Mouse (Mus musculus) cerebellum, adult 9-11 months (tissue): ENCODE measurements around the gene R3hdm2.
A peak's percentile ranks its signal among the peaks of the same experiment; 100 is the strongest.

Source experiments
- DNase-seq: peaks from one replicate; pipeline ENCODE4 v3.0.0; 2022

R3hdm2 gene

DNA sequence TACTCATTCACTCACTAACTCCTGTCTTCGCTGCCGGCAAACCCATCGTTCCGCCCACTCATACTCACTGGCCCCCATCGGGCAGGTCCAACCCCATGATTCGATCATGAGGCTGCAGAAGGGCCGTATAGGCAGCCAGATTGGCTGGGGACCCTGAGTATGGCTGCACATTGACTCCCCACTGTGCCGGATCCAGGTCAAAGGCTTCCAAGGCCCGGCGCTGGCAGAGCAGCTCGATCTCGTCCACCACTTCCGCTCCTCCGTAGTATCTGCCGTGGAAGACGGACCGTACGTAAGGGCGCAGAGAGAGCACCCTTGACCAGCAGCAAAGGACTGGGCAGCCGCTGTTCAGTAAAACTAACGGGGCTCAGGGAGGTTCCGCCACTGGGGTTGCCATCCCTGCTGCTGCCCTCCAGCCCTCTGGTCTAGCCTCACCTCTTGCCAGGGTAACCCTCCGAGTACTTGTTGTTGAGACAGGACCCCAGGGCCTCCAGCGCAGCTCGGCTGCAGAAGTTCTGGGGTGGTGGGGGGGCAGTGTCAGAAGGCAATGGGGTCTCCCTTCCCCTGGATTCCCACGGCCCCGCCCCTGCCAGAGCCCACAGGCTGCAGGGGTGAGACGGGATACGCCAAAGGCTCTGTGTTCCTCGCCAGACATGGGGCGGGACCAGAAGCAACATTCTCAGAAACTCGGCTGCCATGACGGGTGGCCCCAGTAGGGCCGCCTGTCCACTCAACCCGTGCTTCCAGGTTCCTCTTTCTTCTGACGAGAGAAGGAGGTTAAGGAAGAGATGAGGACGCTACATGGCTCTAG is 140.0 kb downstream of the R3hdm2 start:
- DNase-seq = peak; percentile 55

DNA sequence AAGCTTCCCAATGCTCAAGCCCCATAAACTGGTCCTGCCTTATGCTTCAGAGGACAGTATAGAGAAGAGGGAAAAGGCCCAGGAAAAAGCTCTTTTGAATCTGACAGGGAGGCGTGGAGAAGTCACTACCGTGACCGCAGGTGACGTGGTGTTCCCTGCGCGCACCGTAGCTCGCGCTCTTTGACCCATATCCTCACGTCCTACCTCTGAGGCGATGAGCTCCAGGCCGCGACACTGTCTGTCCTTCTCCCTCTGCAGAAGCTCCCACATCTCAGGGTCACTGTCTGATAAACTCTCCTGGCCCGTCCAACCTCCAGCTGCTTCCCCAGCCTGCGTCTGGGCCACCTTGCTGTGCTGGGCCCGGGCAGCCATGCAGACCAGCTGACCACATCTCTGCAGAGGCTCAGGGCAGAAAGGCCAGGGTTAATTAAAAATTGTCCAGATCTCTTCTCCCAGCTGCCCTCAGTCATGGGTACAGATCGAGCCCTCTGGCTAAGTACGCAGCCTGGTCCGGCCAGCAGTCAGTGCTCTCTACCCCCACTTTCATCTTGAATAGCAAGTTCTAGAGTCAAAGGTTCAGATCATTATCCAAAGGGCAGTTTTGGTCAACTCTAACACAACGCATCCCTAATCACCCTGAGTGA is 140.7 kb downstream of the R3hdm2 start:
- no peak for DNase-seq

- no peak for DNase-seq
Measured at GRCm38 (mm10) chr10:127521611-127522080, 141.5 kb downstream of the R3hdm2 start.

GRCm38 (mm10) chr10:127522088-127522581 is 142.0 kb downstream of the R3hdm2 start, which contains the start of gene Shmt2:
TSS of gene Shmt2 (minus strand) at chr10:127522444.
- DNase-seq = peak; percentile 88

- no peak for DNase-seq
Measured at GRCm38 (mm10) chr10:127524646-127525255, 144.6 kb downstream of the R3hdm2 start.

DNA sequence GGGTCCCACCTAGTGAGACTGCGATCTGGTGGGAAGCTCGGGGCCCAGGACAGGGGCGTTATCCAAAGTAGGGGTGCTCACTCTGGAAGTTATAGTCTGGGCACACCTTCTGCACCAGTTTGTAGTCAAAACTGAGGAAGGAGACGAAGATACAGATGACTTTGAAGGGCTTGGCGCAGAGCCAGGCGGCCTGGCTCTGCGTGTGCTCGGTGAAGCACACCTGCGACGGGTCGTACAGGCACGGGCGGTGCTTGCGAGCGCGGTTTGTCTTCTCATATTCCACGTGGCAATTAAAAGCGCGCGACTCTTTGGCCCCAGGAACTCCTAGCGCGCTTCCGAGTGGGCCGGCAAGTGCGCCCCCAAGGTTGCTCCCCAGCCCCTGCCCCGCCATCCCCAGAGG is 145.9 kb downstream of the R3hdm2 start:
- no peak for DNase-seq

- DNase-seq = peak; percentile 79
Measured at GRCm38 (mm10) chr10:127526681-127527080, 146.6 kb downstream of the R3hdm2 start.

GRCm38 (mm10) chr10:127527481-127527880 is 147.4 kb downstream of the R3hdm2 start:
- DNase-seq = no peak

- no peak for DNase-seq
Measured at GRCm38 (mm10) chr10:127530945-127531344, 150.8 kb downstream of the R3hdm2 start.

- DNase-seq = no peak
Measured at GRCm38 (mm10) chr10:127531548-127531947, 151.4 kb downstream of the R3hdm2 start.

DNA sequence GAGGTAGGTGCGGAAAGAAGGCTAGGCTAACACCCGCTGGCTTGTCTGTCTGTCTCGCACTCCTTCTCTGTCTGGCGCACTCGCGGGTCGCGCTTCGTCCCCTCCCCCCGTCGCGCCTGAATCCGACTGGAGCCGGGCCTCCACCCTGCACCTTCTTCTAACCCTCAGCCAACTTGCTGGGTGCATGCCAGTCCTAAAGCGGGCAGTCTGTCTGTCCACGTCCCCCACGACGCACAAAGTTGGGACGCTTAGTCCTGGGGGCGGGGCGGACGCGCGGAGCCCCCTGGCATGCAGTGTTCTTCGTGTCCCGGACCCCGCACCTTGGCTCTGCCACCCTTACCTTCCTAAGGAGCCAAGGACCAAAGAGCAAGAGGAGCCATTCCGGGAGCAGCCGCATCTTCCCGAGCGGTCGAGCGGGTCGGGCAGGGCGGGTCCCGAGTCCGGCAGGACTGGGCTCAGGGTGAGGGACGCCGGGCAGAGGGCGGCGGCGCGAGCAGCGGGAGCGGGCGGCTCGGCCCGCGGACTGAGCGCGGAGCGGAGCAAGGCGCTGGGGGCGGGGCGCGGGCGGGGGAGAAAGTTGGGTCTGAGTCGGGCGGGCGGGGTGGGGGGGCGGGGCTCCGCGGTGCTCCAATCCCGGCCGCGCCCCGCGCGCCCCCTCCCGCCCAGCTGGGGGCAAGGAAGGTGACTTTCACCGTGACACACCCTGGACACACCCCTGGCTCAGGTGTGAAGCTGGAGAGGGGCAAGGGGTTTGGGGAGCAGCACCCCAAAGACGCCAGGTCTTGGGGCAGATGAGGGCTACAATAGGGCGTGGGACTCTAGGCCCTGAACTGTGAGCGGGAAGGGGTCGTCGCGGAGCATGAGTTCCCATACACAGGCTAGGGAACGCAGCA is 154.2 kb downstream of the R3hdm2 start, which contains the start of gene Nxph4:
Nxph4 (minus strand) TSS at position 524 of the 893 bp plus-strand sequence.
- DNase-seq = no peak

- DNase-seq = no peak
Measured at GRCm38 (mm10) chr10:127534929-127535384, 154.8 kb downstream of the R3hdm2 start.

GRCm38 (mm10) chr10:127536586-127537314 is 156.6 kb downstream of the R3hdm2 start:
- DNase-seq = no peak

GRCm38 (mm10) chr10:127537854-127538583 is 157.9 kb downstream of the R3hdm2 start:
- peak; percentile 86 for DNase-seq

DNA sequence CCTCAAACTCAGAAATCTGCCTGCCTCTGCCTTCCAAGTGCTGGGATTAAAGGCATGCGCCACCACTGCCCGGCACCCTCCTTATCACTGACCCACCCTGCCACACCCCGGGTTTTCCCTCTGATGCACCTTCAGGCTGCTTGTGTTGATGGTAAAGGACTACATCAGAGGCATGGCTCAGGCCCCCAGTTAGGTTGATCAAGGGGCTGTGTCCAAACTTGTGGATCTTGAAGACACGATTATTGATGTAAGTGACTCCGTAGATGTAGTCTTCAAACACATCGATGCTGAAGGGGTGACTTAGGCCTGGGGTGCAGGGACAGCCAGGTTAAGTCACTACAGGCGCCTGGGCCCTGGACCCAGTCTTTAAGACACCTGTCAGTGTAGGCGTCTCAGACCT is 161.4 kb downstream of the R3hdm2 start:
- DNase-seq = no peak

DNA sequence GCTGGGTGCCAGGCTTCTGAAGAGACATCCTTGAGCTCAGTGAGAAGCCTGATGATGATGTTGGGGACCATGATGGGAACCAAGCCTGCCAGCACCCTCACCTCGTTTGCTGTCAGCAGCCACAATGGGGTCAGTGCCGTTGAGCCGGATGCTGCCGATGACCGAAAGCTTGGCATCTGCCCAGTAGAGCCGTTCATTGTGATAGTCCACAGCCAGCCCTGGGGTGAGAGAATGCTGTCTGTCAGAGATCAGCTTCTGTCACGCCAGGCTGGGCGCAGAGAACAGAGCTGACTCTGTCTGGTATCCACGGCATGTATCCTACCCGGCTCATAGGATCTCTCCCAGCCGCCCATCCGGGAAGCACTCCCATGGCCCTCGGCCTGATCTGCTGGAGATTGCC is 162.0 kb downstream of the R3hdm2 start:
- DNase-seq = peak; percentile 79

- DNase-seq = peak; percentile 74
Measured at GRCm38 (mm10) chr10:127542720-127543119, 162.6 kb downstream of the R3hdm2 start.

DNA sequence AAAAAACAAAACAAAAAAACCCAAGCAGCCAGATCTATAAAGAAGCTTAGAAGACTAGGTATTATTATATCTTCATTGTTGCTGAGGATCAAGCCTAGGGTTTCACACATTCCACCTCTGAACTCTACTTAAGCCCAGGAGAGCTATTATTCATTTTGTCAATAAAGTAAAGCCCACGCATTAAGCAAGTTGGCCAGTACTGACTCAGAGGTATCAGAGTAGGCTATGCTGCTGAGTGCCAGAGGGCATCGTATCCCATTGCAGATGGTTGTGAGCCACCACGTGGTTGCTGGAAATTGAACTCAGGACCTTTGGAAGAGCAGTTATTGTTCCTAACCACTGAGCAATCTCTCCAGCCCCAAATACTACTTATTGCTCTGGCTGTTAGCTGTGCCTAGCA is 163.8 kb downstream of the R3hdm2 start:
- DNase-seq = no peak

DNA sequence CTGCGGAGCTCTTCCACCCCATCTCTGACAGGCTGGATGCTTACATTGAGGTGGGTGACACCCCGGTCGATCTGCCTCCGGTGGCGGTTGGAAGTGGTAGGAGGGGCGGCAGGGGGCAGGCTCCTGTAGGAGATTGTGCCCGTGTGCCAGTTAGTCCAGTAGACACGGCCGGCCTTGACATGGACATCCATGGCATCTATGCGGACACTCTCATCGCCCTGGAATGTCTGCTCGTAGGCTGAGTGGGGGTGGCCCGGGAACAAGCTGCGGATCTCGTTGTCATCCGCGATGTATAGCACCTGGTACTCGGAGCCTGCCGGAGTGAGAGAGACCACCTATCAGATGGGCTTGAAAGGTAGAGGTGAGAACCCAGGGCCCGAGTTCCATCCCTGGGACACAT is 164.2 kb downstream of the R3hdm2 start:
- no peak for DNase-seq

GRCm38 (mm10) chr10:127546505-127546904 is 166.4 kb downstream of the R3hdm2 start:
- no peak for DNase-seq

DNA sequence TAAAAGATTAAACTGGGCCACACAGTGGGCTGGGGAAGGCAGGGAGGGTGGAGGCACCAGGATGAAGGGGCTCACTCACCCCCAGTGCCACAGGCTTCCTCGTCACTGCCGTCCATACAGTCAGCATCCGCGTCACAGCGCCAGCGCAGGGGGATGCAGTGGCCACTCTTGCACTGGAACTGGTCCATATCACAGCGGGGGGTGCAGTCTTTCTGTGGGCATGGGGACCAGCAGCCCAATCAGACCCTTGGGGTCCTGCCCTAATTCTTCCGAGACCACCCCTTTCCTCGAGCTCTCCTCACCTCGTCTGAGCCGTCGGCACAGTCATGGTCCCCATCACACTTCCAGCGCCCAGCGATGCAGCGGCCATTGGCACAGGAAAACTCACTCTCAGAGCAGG is 168.1 kb downstream of the R3hdm2 start:
- DNase-seq = no peak
